In the genomic region with DNA sequence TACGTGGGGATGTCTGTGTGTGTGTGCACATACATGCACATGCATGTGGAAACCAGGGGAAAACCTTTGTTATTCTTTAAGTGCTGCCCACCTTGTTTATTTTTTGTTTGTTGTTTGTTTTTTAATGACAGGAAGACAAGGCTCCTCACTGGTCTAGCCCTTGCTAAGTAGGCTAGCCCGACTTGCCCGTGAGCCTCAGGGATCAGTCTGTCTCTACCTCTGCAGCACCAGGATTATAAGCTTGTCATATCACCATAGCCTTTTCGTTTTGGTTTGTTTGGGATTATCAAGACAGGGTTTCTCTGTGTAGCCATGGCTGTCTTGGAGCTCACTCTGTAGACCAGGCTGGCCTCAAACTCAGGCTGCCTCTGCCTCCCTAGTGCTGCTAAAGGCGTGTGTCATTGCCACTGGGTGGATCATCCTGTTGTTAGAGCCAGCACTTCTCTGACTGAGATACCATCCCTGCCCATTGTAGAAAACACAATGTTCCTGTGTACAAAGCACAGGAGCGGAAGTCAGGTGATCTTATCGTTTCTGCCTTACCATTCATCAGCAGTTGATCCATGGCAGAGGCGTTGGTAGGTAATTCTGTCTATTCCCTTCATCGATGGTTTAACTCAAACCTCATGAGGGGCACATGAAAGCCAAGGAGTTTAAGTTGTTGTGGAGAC, we compare ENCODE assay signal across 12 mouse cellular contexts. TPM values are rescaled to one million over a fixed set of nuclear protein-coding genes. Genes with fewer than 3 reads are reported as not detected.
DNase-seq lines count a peak whose midpoint lies in the region; ATAC-seq and TF ChIP-seq lines count a peak whose summit lies in the region.
"Had no signal": no experiment of that assay in that cellular context is flagged by ENCODE, and none has a peak within 500 bp of the region (broad histone marks: within the 10 kb centered on the region; RNA-seq: fewer than 3 reads in every experiment).

No protein-coding gene starts in this region.

- H3K4me3 ChIP-seq in midbrain, embryonic 10.5 days, result no peak overlapping the region
- no peak overlapping the region for H3K4me3 ChIP-seq in midbrain, postnatal 0 days (ENCODE audit: low read depth, low read length)
- H3K4me3 ChIP-seq in forebrain, postnatal 0 days (ENCODE audit: low read depth, low read length), result no peak overlapping the region
- H3K4me3 ChIP-seq in liver, embryonic 14.5 days (ENCODE audit: insufficient read depth in 1 of 2, low read depth in 2 of 2, low read length in 2 of 2), result no peak overlapping the region
- H3K4me3 ChIP-seq in neural tube, embryonic 15.5 days (replicated peaks), result no peak overlapping the region

- H3K36me3 ChIP-seq in midbrain, embryonic 10.5 days, result no peaks in the 10 kb centered on the region
- H3K36me3 ChIP-seq in midbrain, postnatal 0 days (ENCODE audit: insufficient read depth, low read length), result no peaks in the 10 kb centered on the region
- no peaks in the 10 kb centered on the region for H3K36me3 ChIP-seq in forebrain, postnatal 0 days (ENCODE audit: insufficient read depth)
- no peaks in the 10 kb centered on the region for H3K36me3 ChIP-seq in liver, embryonic 14.5 days (replicated peaks; ENCODE audit: control insufficient read depth, insufficient read depth, low read depth)
- H3K36me3 ChIP-seq in neural tube, embryonic 15.5 days, result no peaks in the 10 kb centered on the region
- H3K36me3 ChIP-seq: G1E had no signal

- TF ChIP-seq EP300 in liver, embryonic 14.5 days (IDR thresholded peaks at IDR 0.05; ENCODE audit: low read depth), result no peak

- H3K27me3 ChIP-seq in midbrain, embryonic 10.5 days (ENCODE audit: low read depth, poor library complexity, severe bottlenecking), result no peaks in the 10 kb centered on the region
- H3K27me3 ChIP-seq in midbrain, postnatal 0 days (ENCODE audit: insufficient read depth, low read length), result no peaks in the 10 kb centered on the region
- no peaks in the 10 kb centered on the region for H3K27me3 ChIP-seq in forebrain, postnatal 0 days (ENCODE audit: insufficient read depth, low read length)
- no peaks in the 10 kb centered on the region for H3K27me3 ChIP-seq in liver, embryonic 14.5 days (ENCODE audit: control insufficient read depth, insufficient read depth, low read length)
- H3K27me3 ChIP-seq in neural tube, embryonic 15.5 days (replicated peaks), result no peaks in the 10 kb centered on the region

- intact Hi-C loops in left cerebral cortex, postnatal 25 days (cut with DNase I), result loop anchor here (2.0 kb wide), 1 partner anchor 148 kb away; no protein-coding TSS in a partner anchor

- no peak for TF ChIP-seq CTCF in midbrain, postnatal 0 days (IDR thresholded peaks at IDR 0.05)
- no peak for TF ChIP-seq CTCF in forebrain, postnatal 0 days (IDR thresholded peaks at IDR 0.05; ENCODE audit: low read depth)
- TF ChIP-seq CTCF in liver, embryonic 14.5 days (IDR thresholded peaks at IDR 0.05; ENCODE audit: low read depth), result no peak

- DNase-seq in midbrain, embryonic 10.5 days (ENCODE audit: low spot score), result no peak
- no peak for DNase-seq in midbrain, postnatal 0 days (ENCODE audit: low spot score)
- DNase-seq in forebrain, postnatal 0 days, result no peak
- DNase-seq in liver, embryonic 14.5 days (ENCODE audit: low read depth in 3 of 3, low spot score in 3 of 3), result no peak
- no peak for DNase-seq in embryo, embryonic 11 days
- no peak for DNase-seq in left cerebral cortex, postnatal 25 days (ENCODE audit: low spot score in 2 of 2)

- peaks cover 7% of the 10 kb centered on the region for H3K4me1 ChIP-seq in midbrain, embryonic 10.5 days
- H3K4me1 ChIP-seq in midbrain, postnatal 0 days (ENCODE audit: insufficient read depth, low read length), result peaks cover 5% of the 10 kb centered on the region; the same call in 1 of the 2 replicates
- 0 out of 2 replicates have a peak, but pooled peaks cover 9% of the 10 kb centered on the region for H3K4me1 ChIP-seq in forebrain, postnatal 0 days (ENCODE audit: insufficient read depth)
- H3K4me1 ChIP-seq in liver, embryonic 14.5 days (replicated peaks; ENCODE audit: control insufficient read depth in 2 of 2, insufficient read depth in 2 of 2, low read length in 1 of 2), result peaks cover 51 to 61% of the 10 kb centered on the region in 2 experiments
- H3K4me1 ChIP-seq in neural tube, embryonic 15.5 days, result peaks cover 12% of the 10 kb centered on the region

- WGBS in midbrain, embryonic 10.5 days, result 89% methylated on average over 9 of the region's 9 CpGs
- 87% methylated on average over 9 of the region's 9 CpGs for WGBS in midbrain, postnatal 0 days
- WGBS in forebrain, postnatal 0 days, result 88% methylated on average over 9 of the region's 9 CpGs
- 78% methylated on average over 9 of the region's 9 CpGs for WGBS in liver, embryonic 14.5 days (ENCODE audit: insufficient replicate concordance)
- 90% methylated on average over 9 of the region's 9 CpGs for WGBS in neural tube, embryonic 15.5 days

- ATAC-seq in midbrain, postnatal 0 days (ENCODE audit: low FRiP score), result no peak; the same call in 1 of the 2 replicates
- ATAC-seq in forebrain, postnatal 0 days, result no peak
- peak; percentile 21; the same call in 1 of the 2 replicates for ATAC-seq in liver, embryonic 14.5 days (ENCODE audit: insufficient read depth)
- peak; percentile 9; the same call in 1 of the 2 replicates for ATAC-seq in neural tube, embryonic 15.5 days (ENCODE audit: low FRiP score)

- H3K27ac ChIP-seq in midbrain, embryonic 10.5 days (replicated peaks), result peak overlapping the region; percentile 52
- no peak overlapping the region for H3K27ac ChIP-seq in midbrain, postnatal 0 days (ENCODE audit: low read depth, low read length)
- H3K27ac ChIP-seq in forebrain, postnatal 0 days (ENCODE audit: low read depth, low read length), result no peak overlapping the region
- peak overlapping the region; percentile 91 for H3K27ac ChIP-seq in liver, embryonic 14.5 days
- H3K27ac ChIP-seq in neural tube, embryonic 15.5 days (replicated peaks), result no peak overlapping the region

- no peaks in the 10 kb centered on the region for H3K9me3 ChIP-seq in midbrain, embryonic 10.5 days (replicated peaks)
- no peaks in the 10 kb centered on the region for H3K9me3 ChIP-seq in midbrain, postnatal 0 days (ENCODE audit: low read length)
- no peaks in the 10 kb centered on the region for H3K9me3 ChIP-seq in forebrain, postnatal 0 days (ENCODE audit: low read length)
- no peaks in the 10 kb centered on the region for H3K9me3 ChIP-seq in liver, embryonic 14.5 days (ENCODE audit: control insufficient read depth, low read length)
- no peaks in the 10 kb centered on the region for H3K9me3 ChIP-seq in neural tube, embryonic 15.5 days (replicated peaks)
- H3K9me3 ChIP-seq: G1E had no signal

- H3K4me2 ChIP-seq in midbrain, postnatal 0 days (ENCODE audit: low read depth, low read length, poor library complexity, severe bottlenecking), result no peak overlapping the region
- H3K4me2 ChIP-seq in forebrain, postnatal 0 days (ENCODE audit: low read depth), result no peak overlapping the region
- peak overlapping the region; percentile 61 for H3K4me2 ChIP-seq in liver, embryonic 14.5 days (ENCODE audit: low read depth)
- no peak overlapping the region for H3K4me2 ChIP-seq in neural tube, embryonic 15.5 days

- no peak overlapping the region for H3K9ac ChIP-seq in midbrain, postnatal 0 days (replicated peaks; ENCODE audit: low read length, poor library complexity, severe bottlenecking)
- H3K9ac ChIP-seq in forebrain, postnatal 0 days, result 0 out of 2 replicates have a peak overlapping the region, but pooled peaks have one; percentile 22
- H3K9ac ChIP-seq in liver, embryonic 14.5 days (replicated peaks), result no peak overlapping the region; the same call in 1 of the 2 replicates
- H3K9ac ChIP-seq in neural tube, embryonic 15.5 days (replicated peaks), result no peak overlapping the region

RNA-seq across cellular contexts. Expression of gene Asb17, which starts 37.1 kb away (rescaled TPM):
- 0.47 and 0.68 TPM in 2 replicates for polyA plus RNA-seq in midbrain, embryonic 10.5 days (2016; fragmentation: Nextera tagmentation; extraction: Ambion mirVana)
- total RNA-seq in midbrain, postnatal 0 days (2014; rRNA removed), result 0.44 TPM in 1 of 2 replicates, not detected in the other
- polyA plus RNA-seq in midbrain, postnatal 0 days (2015; fragmentation: Nextera tagmentation; extraction: Ambion mirVana), result 0.07 TPM in 1 of 2 replicates, not detected in the other
- not detected in 2 replicates for total RNA-seq in forebrain, postnatal 0 days (2014; rRNA removed)
- polyA plus RNA-seq in forebrain, postnatal 0 days (2015; fragmentation: Nextera tagmentation; extraction: Ambion mirVana), result not detected in 2 replicates
- polyA plus RNA-seq in liver, embryonic 14.5 days (2012; rRNA removed), result 0.88 and 1.4 TPM in 2 replicates
- 3.9 and 5.8 TPM in 2 replicates for polyA plus RNA-seq in liver, embryonic 14.5 days (2014; fragmentation: Nextera tagmentation; extraction: Ambion mirVana)
- polyA plus RNA-seq in neural tube, embryonic 15.5 days (2015; fragmentation: Nextera tagmentation; extraction: Ambion mirVana), result not detected in 2 replicates
- not detected for total RNA-seq in left cerebral cortex, postnatal 25 days (2021)
- total RNA-seq: adrenal gland, adult 18-20 months; gastrocnemius, adult 18-20 months; layer of hippocampus, adult 8-10 months had no signal
- polyA plus RNA-seq: cerebellum, adult 2 months had no signal

Comparison
In these comparisons a context has a peak if more than half of its experiments do, and no peak if none do; other contexts are left out.
1. H3K27ac ChIP-seq: peak in midbrain, embryonic 10.5 days (single experiment) and liver, embryonic 14.5 days (single experiment); none in midbrain, postnatal 0 days (single experiment), forebrain, postnatal 0 days (single experiment) and neural tube, embryonic 15.5 days (single experiment).
2. ATAC-seq: peak in liver, embryonic 14.5 days (single experiment) and neural tube, embryonic 15.5 days (single experiment); none in midbrain, postnatal 0 days (single experiment) and forebrain, postnatal 0 days (single experiment).